Mouse (Mus musculus) cortical plate, adult 2 months (tissue): Measurements from ENCODE around the gene Npl. TPM values are rescaled to one million over a fixed set of nuclear protein-coding genes. Genes with fewer than 3 reads are reported as not detected.
"Not testable (repeated sequence)": the region's sequence is repeated elsewhere in the genome, so short reads cannot be mapped to it uniquely, and the experiment has no call there.

ENCODE experiments used
- H3K27ac ChIP-seq: fragments of 200-500 bp; 2 replicates; pipeline ENCODE4 v1.5.1; 2012; ENCODE audit warnings: low read length, control low read depth, inconsistent platforms; ENCODE audit not compliant: insufficient read depth
- H3K4me1 ChIP-seq: fragments of 200-500 bp; 2 replicates; pipeline ENCODE4 v1.6.1; 2011; ENCODE audit warnings: low read length; ENCODE audit not compliant: control insufficient read depth, insufficient read depth
- H3K4me3 ChIP-seq: fragments of 200-500 bp; 2 replicates; pipeline ENCODE4 v1.5.1; 2011; ENCODE audit warnings: mild to moderate bottlenecking, low read length, control low read depth; ENCODE audit not compliant: insufficient read depth
- CTCF ChIP-seq: fragments of 200-500 bp; IDR thresholded peaks from 2 replicates; pipeline ENCODE4 v1.5.1; 2011; ENCODE audit warnings: mild to moderate bottlenecking, control low read depth, low read length; ENCODE audit not compliant: insufficient read depth; ENCODE audit errors: extremely low read depth
- POLR2A ChIP-seq: fragments of 200-500 bp; IDR thresholded peaks from 2 replicates; pipeline ENCODE4 v1.6.1; 2011; ENCODE audit warnings: mild to moderate bottlenecking, low read length, control low read depth; ENCODE audit not compliant: insufficient read depth; ENCODE audit errors: extremely low read depth
- polyA plus RNA-seq: library from polyadenylated mRNA; depleted of rRNA; stranded (reverse); fragments of >200 nt; gene quantifications from 2 replicates; pipeline ENCODE4 v1.2.3, GENCODE M21; 2012

Npl gene
- polyA plus RNA-seq, 1 experiment: 3.3 TPM

GRCm38 (mm10) chr1:153515368-153515767, 34.5 kb downstream of the Npl start:
- no peak overlapping the region for H3K4me3 ChIP-seq
- TF ChIP-seq CTCF: no peak
- TF ChIP-seq POLR2A: no peak
- no peaks in the 10 kb centered on the region for H3K4me1 ChIP-seq
- no peak overlapping the region for H3K27ac ChIP-seq

GRCm38 (mm10) chr1:153510330-153511009, 39.4 kb downstream of the Npl start:
- H3K27ac ChIP-seq: no peak overlapping the region
- no peak overlapping the region for H3K4me3 ChIP-seq
- no peak for TF ChIP-seq POLR2A
- TF ChIP-seq CTCF: 0 out of 2 replicates have a peak, but pooled peaks have one; percentile 4
- H3K4me1 ChIP-seq: no peaks in the 10 kb centered on the region

DNA sequence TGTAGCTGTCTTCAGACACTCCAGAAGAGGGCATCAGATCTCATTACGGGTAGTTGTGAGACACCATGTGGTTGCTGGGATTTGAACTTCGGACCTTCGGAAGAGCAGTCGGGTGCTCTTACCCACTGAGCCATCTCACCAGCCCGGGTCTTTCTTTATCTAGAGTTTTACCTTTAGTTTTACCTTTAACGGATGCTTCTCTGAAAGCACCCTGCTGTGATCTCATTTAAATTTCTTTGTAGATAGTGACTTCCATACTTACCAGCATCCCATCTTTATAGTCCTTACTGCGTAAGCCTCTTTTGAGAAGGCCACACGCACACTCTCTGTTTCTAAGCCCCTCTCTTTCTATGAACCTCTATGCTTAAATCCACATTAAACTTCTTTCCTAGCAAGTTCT, 40.3 kb downstream of the Npl start:
- H3K4me1 ChIP-seq, H3K27ac ChIP-seq, H3K4me3 ChIP-seq: not testable (repeated sequence)

GRCm38 (mm10) chr1:153509012-153509411, 40.8 kb downstream of the Npl start:
- H3K4me3 ChIP-seq: no peak overlapping the region
- H3K4me1 ChIP-seq: no peaks in the 10 kb centered on the region
- no peak overlapping the region for H3K27ac ChIP-seq
- TF ChIP-seq POLR2A: no peak
- TF ChIP-seq CTCF: no peak

GRCm38 (mm10) chr1:153506266-153506665, 43.6 kb downstream of the Npl start:
- TF ChIP-seq CTCF: no peak
- TF ChIP-seq POLR2A: no peak
- no peaks in the 10 kb centered on the region for H3K4me1 ChIP-seq
- no peak overlapping the region for H3K27ac ChIP-seq

DNA sequence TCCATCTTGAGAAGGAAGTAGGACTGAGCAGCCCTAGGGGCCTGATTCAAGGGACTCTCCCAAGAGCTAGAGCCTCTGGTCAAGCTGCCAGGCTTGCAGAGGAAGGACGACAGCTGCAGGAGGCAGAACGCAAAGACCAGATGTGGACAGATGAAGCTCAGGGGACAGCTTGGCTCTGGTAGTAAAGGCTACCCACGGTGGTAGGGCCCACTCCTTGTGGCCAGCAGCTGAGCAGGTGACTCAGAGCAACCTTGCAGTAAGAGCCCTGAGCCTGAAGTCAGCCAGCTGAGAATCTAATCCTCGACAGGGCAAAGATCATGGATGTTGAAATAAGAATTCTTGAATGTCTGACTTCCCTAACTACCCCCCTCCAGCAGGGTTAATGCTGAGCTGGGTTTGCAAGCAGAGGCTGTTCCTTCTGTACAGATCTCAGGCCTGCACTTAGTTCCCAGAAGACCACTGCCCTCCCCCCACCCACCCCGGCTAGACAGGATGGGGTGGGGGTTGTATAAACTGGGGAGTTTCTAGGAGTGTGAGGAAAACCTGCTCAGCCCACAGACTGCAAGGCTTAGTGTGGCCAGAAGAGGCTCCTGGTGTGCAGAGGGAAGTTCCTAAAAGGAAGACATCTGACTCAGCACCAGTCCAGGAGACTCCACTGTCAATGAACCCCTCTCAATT, 48.1 kb downstream of the Npl start:
- no peak for TF ChIP-seq CTCF
- no peak for TF ChIP-seq POLR2A
- Histone ChIP-seq H3K4me3 (no peak overlapping the region), H3K27ac (peak overlapping the region; percentile 42; the same call in 1 of the 2 replicates), H3K4me1 (no peaks in the 10 kb centered on the region)

More at GRCm38 (mm10) chr1:153506266-153506665, 43.6 kb downstream of the Npl start:
- no peak overlapping the region for H3K4me3 ChIP-seq

GRCm38 (mm10) chr1:153500030-153500429, 49.8 kb downstream of the Npl start:
- no peak for TF ChIP-seq POLR2A
- TF ChIP-seq CTCF: no peak
- Histone ChIP-seq H3K4me3 (no peak overlapping the region), H3K4me1 (no peaks in the 10 kb centered on the region), H3K27ac (no peak overlapping the region)

- TF ChIP-seq POLR2A (no peak), CTCF (no peak)
- Histone ChIP-seq H3K4me3 (no peak overlapping the region), H3K27ac (no peak overlapping the region), H3K4me1 (no peaks in the 10 kb centered on the region)
Measured at GRCm38 (mm10) chr1:153496030-153496429, 53.8 kb downstream of the Npl start.

- no peak overlapping the region for H3K27ac ChIP-seq
- H3K4me3 ChIP-seq: no peak overlapping the region
- H3K4me1 ChIP-seq: no peaks in the 10 kb centered on the region
- TF ChIP-seq CTCF: no peak
- TF ChIP-seq POLR2A: no peak
Measured at GRCm38 (mm10) chr1:153493931-153494330, 55.9 kb downstream of the Npl start.

GRCm38 (mm10) chr1:153493338-153493737, 56.5 kb downstream of the Npl start:
- Histone ChIP-seq H3K4me1 (no peaks in the 10 kb centered on the region), H3K4me3 (no peak overlapping the region), H3K27ac (no peak overlapping the region)
- no peak for TF ChIP-seq CTCF
- TF ChIP-seq POLR2A: no peak
